Mouse (Mus musculus) Muller cell, postnatal 12 days (primary cell): Measurements from ENCODE around the gene Msi2.
A peak's percentile ranks its signal among the peaks of the same experiment; 100 is the strongest.

Source experiments
- DNase-seq: peaks from one replicate; pipeline ENCODE4 v3.0.0-alpha.2; 2015; ENCODE audit errors: inconsistent ontology term

Msi2 gene

GRCm38 (mm10) chr11:88592099-88592498, 126.2 kb downstream of the Msi2 start:
- no peak for DNase-seq

GRCm38 (mm10) chr11:88590647-88591046, 127.7 kb downstream of the Msi2 start:
- DNase-seq: no peak

- peak; percentile 83 for DNase-seq
These were observed 128.7 kb downstream of the Msi2 start for GRCm38 (mm10) chr11:88589641-88590040.

DNA sequence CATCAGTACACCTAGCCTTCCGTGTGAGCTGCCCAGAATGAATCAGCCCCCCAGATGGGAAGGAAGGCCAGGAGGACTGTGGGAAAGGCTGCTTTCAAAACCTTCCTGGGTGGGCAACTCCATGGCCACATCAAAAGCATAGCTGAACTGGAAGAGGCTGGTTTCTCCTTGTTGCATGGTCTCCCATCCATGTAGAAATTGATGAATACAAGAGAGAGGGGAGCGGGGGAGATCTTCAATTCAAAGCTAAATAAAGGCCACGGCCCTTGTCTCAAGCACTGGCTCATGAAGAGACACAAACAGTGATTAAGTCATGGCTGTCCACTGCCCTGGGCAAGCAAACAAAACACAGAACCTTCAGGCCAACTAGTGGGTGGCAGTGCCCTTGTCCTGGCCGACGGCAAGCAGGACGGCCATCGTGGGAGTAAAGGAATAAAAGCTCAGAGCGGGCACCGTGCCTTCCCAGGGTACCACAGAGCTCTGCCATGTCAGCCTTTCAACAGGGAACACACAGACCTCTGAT, 129.6 kb downstream of the Msi2 start:
- peak; percentile 91 for DNase-seq

DNA sequence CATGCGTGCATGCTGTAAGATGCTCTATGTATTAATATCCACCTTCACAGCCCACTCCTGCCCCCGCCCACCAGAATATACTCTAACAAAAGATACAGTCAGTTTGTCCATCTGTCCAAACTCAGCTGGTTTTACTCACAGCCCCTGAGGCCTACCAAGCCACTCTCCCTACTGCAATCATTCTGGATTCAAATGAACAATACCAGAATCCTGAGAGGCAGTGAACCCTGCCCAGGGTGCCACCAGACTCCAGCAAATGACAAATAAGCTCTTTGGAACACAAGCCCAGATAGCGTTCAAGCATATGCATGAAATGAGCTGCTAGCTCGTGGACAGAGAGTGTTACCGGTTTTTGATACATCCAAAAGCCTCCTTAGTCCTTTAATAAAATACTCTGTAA, 130.6 kb downstream of the Msi2 start:
- DNase-seq: peak; percentile 76

DNA sequence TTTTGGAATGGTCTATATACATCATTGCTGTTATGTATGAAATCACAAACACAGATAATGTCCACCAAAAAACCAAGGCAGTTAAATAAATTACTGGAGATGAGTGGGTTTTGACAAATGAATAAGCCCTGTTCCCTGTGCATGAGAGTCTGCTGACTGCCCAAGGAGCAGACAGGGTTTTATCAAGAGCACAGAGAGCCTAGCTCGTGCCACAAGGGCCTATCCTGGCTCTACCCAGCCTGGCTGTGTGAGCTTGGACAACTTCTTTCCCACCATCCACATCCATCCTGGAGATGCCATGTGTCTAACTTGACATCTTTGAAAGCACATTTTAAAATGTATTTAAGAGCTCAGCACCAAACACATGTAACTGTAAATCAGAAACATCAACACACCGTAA, 132.4 kb downstream of the Msi2 start:
- DNase-seq: peak; percentile 45

- DNase-seq: peak; percentile 97
These were observed 133.1 kb downstream of the Msi2 start for GRCm38 (mm10) chr11:88585171-88585632.

DNA sequence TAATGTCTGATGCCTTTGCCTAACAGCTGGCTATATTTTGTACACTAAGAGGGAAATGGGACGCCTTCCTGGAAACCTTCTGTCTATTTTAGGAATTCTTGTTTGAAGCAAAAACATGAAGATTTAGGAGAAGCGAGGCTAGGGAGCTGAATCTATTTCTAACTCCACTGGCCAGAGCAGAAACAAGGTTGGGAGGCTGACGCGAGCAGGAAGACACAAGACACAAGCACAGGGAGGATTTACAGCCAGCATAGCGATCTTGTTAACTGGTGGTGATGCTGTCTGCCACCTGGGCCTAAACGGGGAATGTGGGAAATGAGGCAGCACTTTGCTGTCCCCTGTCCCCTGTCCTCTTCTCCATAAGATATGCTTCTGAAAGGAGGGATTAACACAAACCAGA, 134.4 kb downstream of the Msi2 start:
- DNase-seq: peak; percentile 48

- DNase-seq: peak; percentile 67
These were observed 135.0 kb downstream of the Msi2 start for GRCm38 (mm10) chr11:88583259-88583833.

DNA sequence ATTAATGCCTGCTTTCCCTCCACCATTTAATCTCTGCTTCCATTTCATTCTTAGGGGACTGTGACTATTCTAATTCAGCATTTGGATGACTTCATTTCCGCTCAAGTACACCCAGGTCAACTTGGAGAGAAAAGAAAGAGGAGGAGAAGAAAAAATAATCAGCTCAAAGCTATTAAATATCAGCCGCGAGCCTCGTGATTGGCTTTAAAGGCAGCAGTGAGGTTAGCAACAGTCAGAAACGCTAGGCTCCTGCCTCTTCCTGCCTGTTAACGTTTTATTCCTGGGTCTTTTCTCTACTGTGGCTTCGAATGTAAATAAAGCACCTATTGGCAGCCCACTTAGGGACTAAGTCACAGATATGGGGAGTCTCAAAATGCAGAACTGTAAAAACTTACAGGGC, 135.5 kb downstream of the Msi2 start:
- DNase-seq: peak; percentile 45

DNA sequence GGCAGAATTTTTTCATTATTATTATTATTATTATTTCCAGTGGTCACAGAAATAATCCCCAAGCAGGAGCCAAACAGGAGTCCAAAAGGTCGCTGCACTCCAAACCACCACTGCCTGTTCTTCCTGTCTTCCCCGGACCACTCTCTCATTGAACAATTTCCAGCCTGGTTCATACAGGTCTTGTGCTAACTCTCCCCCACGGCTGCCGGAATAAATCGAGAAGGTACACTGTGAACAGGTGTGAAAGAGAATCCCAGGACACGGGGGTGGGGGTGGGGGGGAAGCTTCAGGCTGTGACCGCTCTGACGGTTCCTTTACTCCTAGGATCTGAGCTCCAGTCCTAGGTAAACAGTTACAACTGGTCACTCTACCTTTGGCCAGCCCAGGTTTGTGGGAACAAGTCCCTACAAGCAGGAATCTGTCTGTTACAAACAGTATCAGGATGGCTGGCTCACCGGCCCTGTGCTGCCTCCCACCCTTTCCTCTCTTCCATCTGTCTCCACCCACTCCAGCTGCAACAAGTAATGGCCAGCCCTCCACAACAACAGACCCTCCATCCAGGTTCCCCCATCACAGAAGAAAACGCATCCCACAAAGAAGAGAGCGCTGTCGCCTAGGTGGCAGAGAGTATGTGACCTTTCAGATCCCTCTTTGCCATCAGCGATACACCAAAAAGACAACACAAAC, 136.1 kb downstream of the Msi2 start:
- DNase-seq: peak; percentile 40

GRCm38 (mm10) chr11:88581375-88581774, 136.9 kb downstream of the Msi2 start:
- DNase-seq: peak; percentile 44

- no peak for DNase-seq
These were observed 139.6 kb downstream of the Msi2 start for GRCm38 (mm10) chr11:88578700-88579099.

DNA sequence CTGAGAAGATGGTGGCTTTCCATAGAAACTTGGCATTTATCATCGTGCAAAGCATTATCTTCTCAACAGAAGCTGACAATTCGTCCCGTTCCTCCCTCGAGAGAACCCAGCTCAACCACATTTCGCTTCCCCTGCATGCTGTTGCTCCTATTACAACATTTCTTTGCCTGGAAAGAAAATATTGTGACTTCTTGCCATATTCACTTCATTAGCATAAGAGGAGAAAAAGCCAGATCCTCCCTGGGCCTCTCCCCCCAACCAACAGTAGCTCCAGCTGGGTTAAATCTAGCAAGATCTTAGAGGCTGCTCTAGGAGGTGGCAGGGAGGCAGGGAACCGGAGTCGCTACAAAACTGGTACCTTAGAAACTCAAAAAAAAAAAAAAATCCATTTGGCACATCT, 141.2 kb downstream of the Msi2 start:
- no peak for DNase-seq

DNA sequence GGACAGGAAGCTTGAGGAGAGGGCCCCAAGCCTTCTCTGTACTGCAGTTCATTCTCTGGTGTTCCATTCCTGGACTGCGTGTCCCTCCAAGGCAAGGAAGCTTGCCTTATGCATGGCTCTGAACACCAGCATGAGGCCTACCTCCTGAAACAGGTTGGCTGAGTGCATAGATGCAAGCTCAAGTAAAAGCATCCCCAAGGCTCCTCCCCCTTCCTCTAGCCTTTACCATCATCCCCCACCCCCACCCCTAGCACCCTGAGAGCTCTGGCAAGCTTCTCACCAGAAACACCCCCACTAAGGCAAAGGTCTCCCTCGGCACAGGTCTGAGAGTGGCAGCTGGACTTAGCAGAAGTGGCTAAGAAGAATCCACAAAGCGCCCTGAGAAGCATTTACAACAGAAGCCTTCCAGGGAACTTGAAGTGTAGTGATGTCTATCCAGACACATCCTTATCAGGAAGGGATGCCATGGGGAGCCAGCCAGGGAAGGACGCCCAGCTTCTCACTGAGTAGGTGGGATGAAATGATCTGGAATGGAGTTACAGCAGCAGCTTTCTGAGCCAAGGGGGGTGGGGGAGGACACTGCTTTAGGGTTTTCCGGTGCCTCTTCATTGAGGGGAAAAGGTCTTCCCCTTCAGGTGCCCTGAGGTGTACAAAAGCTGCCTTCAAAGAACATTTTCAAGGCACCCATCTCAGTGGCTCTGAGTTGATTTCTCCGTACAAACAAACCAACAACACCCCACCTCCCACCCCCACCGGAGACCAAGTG, 141.9 kb downstream of the Msi2 start:
- no peak for DNase-seq

GRCm38 (mm10) chr11:88574575-88575360, 143.5 kb downstream of the Msi2 start:
- no peak for DNase-seq

DNA sequence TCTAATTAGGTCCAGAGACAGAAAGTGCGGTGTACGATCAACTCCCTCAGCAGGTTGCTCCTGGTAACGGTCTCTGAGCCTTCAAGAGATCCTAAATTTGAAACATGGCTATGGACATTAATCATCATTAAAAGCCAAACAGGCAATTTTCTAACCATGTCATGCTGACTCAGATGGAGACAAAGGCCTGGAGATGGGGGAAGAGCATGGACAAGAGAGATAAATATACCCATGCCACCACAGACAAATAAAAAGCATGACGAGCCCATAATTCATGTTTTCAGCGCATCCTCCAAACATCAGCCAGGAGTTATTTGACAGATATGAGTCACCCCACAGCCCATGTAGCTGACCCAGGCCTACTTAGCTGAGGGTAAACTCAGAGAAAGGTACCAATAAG, 145.3 kb downstream of the Msi2 start:
- DNase-seq: no peak

- no peak for DNase-seq
These were observed 145.9 kb downstream of the Msi2 start for GRCm38 (mm10) chr11:88572461-88572860.

DNA sequence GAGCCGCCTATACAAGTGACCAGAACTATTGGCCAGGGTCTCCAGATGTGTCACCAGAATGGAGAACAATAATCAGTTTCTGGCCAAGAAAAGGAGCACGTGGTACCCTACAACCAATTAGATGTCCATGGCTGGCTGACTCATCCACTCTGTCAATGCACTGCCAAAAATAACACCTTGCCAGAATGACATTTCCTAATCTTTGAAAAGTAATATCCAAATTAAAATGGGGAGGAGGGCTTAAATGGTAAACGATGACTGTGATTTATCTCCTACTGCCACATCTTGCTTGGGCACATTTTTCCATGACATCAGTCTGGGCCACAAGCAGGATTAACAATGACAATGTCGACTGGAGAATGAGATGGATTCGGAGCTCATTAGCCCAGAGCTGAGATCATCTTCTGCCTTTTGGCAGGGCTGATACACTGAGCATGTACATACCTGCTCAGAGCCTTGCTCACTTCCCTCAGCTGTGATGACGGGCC, 147.6 kb downstream of the Msi2 start:
- peak; percentile 84 for DNase-seq

DNA sequence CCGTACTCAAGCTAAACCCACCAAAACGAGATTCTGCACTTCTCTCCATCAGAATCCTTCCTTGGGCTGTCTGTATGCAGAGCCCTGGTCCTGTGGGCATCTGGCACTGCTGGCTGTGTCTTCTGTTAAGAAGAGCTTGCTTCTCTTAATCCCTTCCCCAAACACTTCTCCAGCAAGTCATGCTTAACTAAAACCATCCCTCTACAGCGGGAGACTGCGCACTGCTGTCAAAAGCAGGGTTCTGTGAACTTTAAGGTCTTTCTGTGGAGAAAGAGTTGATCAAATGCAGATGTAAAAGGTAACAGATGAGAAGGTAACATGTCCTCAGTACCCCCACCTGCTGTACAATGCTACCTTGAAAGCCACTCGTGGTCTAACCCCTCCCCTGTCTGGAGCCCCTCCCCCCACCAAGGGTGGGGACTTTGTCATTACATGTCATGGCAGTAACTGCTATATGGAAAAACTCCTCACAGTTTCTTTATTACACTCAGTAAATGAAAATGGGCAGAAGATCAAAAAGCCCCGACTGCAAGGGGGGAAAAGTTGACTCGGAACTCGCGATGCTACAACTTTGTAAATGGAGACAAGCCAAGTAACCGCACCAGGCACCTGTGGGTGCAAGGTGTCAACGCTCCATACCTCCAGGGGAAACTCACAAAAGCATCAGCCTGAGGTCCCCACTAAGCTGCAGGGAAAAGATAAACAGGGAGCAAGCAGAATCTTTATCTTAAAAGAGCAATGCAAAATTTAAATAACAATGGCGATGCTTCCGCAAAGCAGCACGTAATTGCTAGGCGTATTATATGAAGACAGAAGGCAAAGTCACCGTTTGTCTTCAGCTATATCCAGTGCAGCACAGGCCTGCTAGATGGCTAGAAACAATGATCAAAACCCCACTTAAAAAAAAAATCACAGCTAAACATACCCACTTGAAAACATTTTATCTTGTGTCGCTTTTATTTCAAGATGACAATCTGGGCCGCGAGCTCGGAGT, 151.4 kb downstream of the Msi2 start:
- DNase-seq: no peak
